Mouse (Mus musculus): ENCODE data around the gene Hoxa7.

The Hoxa7 gene

GRCm38 (mm10) chr6:52253511-52254500 lies 32.2 kb upstream of the Hoxa7 start:
- no peak for DNase-seq (ENCODE audit: low read depth, low spot score)

- no peak for DNase-seq (ENCODE audit: low read depth, low spot score)
Measured at GRCm38 (mm10) chr6:52252775-52253376, 31.2 kb upstream of the Hoxa7 start.

GRCm38 (mm10) chr6:52252016-52252774 lies 30.5 kb upstream of the Hoxa7 start:
- no peak for DNase-seq (ENCODE audit: low read depth, low spot score)

GRCm38 (mm10) chr6:52251177-52251879 lies 29.7 kb upstream of the Hoxa7 start:
- DNase-seq (ENCODE audit: low read depth, low spot score) = no peak

- no peak for DNase-seq (ENCODE audit: low read depth, low spot score)
Measured at GRCm38 (mm10) chr6:52249826-52250225, 28.2 kb upstream of the Hoxa7 start.

GRCm38 (mm10) chr6:52249415-52249738 lies 27.7 kb upstream of the Hoxa7 start:
- DNase-seq (ENCODE audit: low read depth, low spot score) = no peak

- no peak for DNase-seq (ENCODE audit: low read depth, low spot score)
Measured at GRCm38 (mm10) chr6:52248638-52249414, 27.2 kb upstream of the Hoxa7 start.

GRCm38 (mm10) chr6:52247766-52248637 lies 26.3 kb upstream of the Hoxa7 start:
- DNase-seq (ENCODE audit: low read depth, low spot score) = no peak

GRCm38 (mm10) chr6:52246916-52247315 lies 25.3 kb upstream of the Hoxa7 start:
- no peak for DNase-seq (ENCODE audit: low read depth, low spot score)

GRCm38 (mm10) chr6:52246403-52246803 lies 24.7 kb upstream of the Hoxa7 start:
- DNase-seq (ENCODE audit: low read depth, low spot score) = no peak

- no peak for DNase-seq (ENCODE audit: low read depth, low spot score)
Measured at GRCm38 (mm10) chr6:52245757-52246142, 24.1 kb upstream of the Hoxa7 start, which contains the start of gene Hoxa11. Hoxa11 (minus strand) TSS chr6:52245810.

GRCm38 (mm10) chr6:52245040-52245756 lies 23.5 kb upstream of the Hoxa7 start:
- no peak for DNase-seq (ENCODE audit: low read depth, low spot score)

GRCm38 (mm10) chr6:52244471-52245039 lies 22.9 kb upstream of the Hoxa7 start:
- DNase-seq (ENCODE audit: low read depth, low spot score) = no peak

- DNase-seq (ENCODE audit: low read depth, low spot score) = no peak
Measured at GRCm38 (mm10) chr6:52243681-52244121, 22.0 kb upstream of the Hoxa7 start.

- DNase-seq (ENCODE audit: low read depth, low spot score) = no peak
Measured at GRCm38 (mm10) chr6:52242801-52243332, 21.2 kb upstream of the Hoxa7 start.

GRCm38 (mm10) chr6:52241001-52241621 lies 19.5 kb upstream of the Hoxa7 start:
- no peak for DNase-seq (ENCODE audit: low read depth, low spot score)

GRCm38 (mm10) chr6:52240389-52241000 lies 18.8 kb upstream of the Hoxa7 start, which contains the start of gene Hoxa10:
Hoxa10 (minus strand) TSS chr6:52240854.
- no peak for DNase-seq (ENCODE audit: low read depth, low spot score)
